Mouse (Mus musculus) kidney, postnatal 36 days (tissue): ENCODE measurements around the gene Wfdc13.
A peak's percentile ranks its signal among the peaks of the same experiment; 100 is the strongest.

Source experiments
- DNase-seq, 2 experiments: peaks; one replicate each; pipeline ENCODE4 v3.0.0; 2021 to 2022; ENCODE audit warnings: mixed read lengths in 2 of 2

Wfdc13 gene

GRCm38 (mm10) chr2:164684807-164685206, at the start of gene Wfdc13:
Gene Wfdc13 (plus strand): TSS chr2:164685107.
- no peak for DNase-seq

- no peak for DNase-seq
Observed at GRCm38 (mm10) chr2:164635266-164635665, 49.6 kb upstream of the Wfdc13 start.

- peak in 1 of 2 experiments; percentile 18 for DNase-seq
Observed at GRCm38 (mm10) chr2:164638696-164639095, 46.2 kb upstream of the Wfdc13 start, which contains the start of gene Wfdc16. Gene Wfdc16 (minus strand): TSS chr2:164638796.

- peak; percentile 46 to 48 for DNase-seq
Observed at GRCm38 (mm10) chr2:164641129-164641528, 43.8 kb upstream of the Wfdc13 start.

GRCm38 (mm10) chr2:164641881-164642673, 42.8 kb upstream of the Wfdc13 start:
- DNase-seq = peak in 1 of 2 experiments; percentile 38

GRCm38 (mm10) chr2:164655858-164656257, 29.0 kb upstream of the Wfdc13 start, which contains the start of gene Wfdc10:
Gene Wfdc10 (plus strand): TSS chr2:164656046.
- peak; percentile 22 to 74 for DNase-seq

GRCm38 (mm10) chr2:164656483-164656882, 28.4 kb upstream of the Wfdc13 start, which contains the start of gene Wfdc9:
Gene Wfdc9 (minus strand): TSS chr2:164656583.
- DNase-seq = no peak

- peak; percentile 20 to 77 for DNase-seq
Observed at GRCm38 (mm10) chr2:164664851-164665250, 20.1 kb upstream of the Wfdc13 start.

GRCm38 (mm10) chr2:164670261-164670660, 14.6 kb upstream of the Wfdc13 start:
- DNase-seq = no peak

- no peak for DNase-seq
Observed at GRCm38 (mm10) chr2:164670938-164671337, 14.0 kb upstream of the Wfdc13 start.

- no peak for DNase-seq
Observed at GRCm38 (mm10) chr2:164673987-164674386, 10.9 kb upstream of the Wfdc13 start, which contains the start of gene Wfdc11. Gene Wfdc11 (minus strand): TSS chr2:164674087.

GRCm38 (mm10) chr2:164676103-164676502, 8.8 kb upstream of the Wfdc13 start:
- DNase-seq = no peak

- DNase-seq = no peak
Observed at GRCm38 (mm10) chr2:164676916-164677685, 7.8 kb upstream of the Wfdc13 start.

GRCm38 (mm10) chr2:164678848-164679625, 5.9 kb upstream of the Wfdc13 start:
- peak; percentile 81 to 91 for DNase-seq

GRCm38 (mm10) chr2:164679906-164680305, 5.0 kb upstream of the Wfdc13 start:
- DNase-seq = no peak

- DNase-seq = no peak
Observed at GRCm38 (mm10) chr2:164698201-164698600, 13.3 kb downstream of the Wfdc13 start, which contains the start of gene Spint4. Gene Spint4 (plus strand): TSS chr2:164698501.

- DNase-seq = no peak
Observed at GRCm38 (mm10) chr2:164700959-164701358, 16.1 kb downstream of the Wfdc13 start.

- DNase-seq = no peak
Observed at GRCm38 (mm10) chr2:164701761-164702160, 16.9 kb downstream of the Wfdc13 start.

- no peak for DNase-seq
Observed at GRCm38 (mm10) chr2:164704235-164704634, 19.3 kb downstream of the Wfdc13 start.

GRCm38 (mm10) chr2:164705328-164705727, 20.4 kb downstream of the Wfdc13 start:
- DNase-seq = no peak

- DNase-seq = no peak
Observed at GRCm38 (mm10) chr2:164705991-164706390, 21.1 kb downstream of the Wfdc13 start.

- no peak for DNase-seq
Observed at GRCm38 (mm10) chr2:164715005-164715404, 30.1 kb downstream of the Wfdc13 start, which contains the start of gene Spint5. Gene Spint5 (plus strand): TSS chr2:164715305.
